Mouse (Mus musculus): ENCODE data around the gene Hspa2. TPM values are rescaled to one million over a fixed set of nuclear protein-coding genes. Genes with fewer than 3 reads are reported as not detected.

Hspa2 gene
- total RNA-seq (2014; fragmentation: Nextera tagmentation) (2.3 and 2.8 TPM in 2 replicates), total RNA-seq (2017) (11.6 and 14.6 TPM in 2 replicates)

DNA sequence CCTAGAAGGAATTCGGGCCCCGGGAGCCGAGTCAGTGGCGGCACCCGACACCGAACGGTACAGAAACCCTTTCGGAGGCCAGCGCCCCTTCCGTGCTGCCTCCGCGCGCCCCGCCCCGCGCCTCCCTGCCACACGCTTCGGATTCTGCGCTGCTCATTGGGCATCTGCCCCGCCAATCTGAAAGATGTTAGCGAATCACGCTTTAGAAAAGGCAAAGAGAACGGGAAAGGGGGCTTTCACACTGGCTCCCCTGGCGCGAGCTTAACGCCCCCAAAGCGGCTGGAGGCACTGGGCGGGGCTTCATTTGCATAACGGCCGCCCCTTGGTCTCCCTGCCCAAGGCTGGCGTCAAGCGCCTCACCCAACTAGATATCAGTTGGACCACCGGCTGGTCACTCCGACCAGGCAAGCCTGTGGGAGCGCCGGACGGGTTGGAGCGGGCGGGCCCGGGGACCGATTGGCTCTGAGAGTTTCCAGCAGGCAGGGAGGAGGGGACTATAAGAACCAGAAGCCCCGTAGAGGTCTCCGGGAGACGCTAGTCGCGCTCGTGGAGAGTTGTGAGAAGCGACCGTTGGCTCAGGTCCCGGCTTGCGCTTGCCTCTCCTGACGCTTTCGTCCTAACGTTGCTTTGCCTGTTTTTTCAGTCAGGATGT lies at the start of gene Hspa2:
Gene Hspa2, plus strand, starts transcription at position 291 of the 652 bp plus-strand sequence.
- peak; percentile 91 for ATAC-seq (replicated peaks; ENCODE audit: low FRiP score, low TSS enrichment, poor library complexity, severe bottlenecking)

DNA sequence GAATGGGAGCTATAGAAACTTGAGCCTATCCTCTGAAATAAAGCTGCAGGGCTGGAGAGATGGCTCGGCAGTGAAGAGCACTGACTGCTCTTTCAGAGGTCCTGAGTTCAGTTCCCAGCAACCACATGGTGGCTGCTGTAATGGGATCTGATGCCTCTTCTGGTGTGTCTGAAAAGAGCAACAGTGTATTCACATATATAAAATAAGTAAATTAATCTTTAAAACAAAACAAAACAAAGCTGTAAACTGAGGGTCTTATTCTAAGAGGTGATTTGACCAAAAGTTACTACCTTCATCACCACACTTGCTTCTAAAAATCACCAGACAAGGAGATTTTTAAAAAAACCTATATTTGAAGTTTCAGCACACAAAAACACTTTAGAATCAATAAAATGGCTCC lies 43.1 kb upstream of the Hspa2 start:
- ATAC-seq (replicated peaks; ENCODE audit: low FRiP score, low TSS enrichment, poor library complexity, severe bottlenecking): no peak

DNA sequence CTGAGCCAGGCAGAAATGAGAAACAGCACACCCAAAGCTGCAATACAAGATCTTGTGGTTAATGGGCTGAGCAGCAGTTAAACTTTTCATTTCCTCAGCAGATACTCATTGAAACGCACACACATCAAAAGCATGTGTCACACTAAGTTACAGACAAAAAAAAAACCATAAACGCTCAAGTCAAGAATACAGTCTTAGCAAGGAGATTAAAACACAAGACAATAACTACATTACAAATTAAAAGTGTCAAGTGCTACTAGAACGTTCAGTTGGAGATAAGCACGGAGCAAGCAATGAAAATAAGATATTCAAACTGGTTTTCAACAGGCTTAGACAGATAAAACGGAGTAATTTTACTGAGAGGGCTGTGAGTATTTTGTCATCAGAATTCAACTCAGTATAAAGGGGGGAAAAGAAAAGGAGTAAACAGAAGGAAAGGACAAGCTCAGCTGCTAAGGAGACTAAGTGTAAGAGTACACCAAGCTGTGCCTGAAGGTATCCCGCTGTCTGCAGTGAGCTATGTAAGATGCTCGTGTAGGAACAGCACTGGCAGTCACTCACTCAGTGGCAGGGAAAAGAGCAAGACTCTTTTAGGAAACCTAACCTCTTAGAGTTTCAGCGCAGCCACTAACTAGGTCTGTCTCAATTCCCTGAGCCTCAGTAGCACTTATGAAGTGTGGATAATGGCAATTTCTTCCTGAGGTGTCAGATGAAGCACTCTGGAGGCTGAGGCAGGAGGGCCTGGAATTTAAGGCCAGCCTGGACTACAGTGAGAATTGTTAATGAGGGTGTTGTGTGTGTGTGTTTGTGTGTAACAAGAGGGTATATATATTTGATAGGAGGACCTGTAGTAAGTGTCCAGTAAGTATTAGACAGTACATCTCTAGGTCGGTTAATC lies 42.3 kb upstream of the Hspa2 start:
- ATAC-seq (replicated peaks; ENCODE audit: low FRiP score, low TSS enrichment, poor library complexity, severe bottlenecking): peak; percentile 77

DNA sequence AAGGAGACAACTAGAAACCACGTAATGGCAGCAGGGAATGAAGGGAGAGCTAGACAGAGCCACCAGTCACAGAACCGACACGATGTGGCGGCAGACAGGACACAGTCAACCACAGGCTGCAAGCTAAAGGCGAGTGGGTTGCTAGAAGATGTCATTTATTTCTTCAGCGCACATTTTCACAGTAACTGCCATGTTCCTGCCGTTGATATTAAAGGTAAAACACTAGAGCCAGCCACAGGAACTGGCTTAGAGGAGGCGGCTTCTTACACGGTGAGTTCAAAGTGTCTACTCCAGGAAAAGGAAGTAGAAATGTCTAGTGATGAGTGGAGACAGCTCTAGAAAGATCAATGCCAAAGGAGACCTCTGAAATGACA lies 41.7 kb upstream of the Hspa2 start:
- ATAC-seq (replicated peaks; ENCODE audit: low FRiP score, low TSS enrichment, poor library complexity, severe bottlenecking): 0 out of 2 replicates have a peak, but pooled peaks have one; percentile 1

DNA sequence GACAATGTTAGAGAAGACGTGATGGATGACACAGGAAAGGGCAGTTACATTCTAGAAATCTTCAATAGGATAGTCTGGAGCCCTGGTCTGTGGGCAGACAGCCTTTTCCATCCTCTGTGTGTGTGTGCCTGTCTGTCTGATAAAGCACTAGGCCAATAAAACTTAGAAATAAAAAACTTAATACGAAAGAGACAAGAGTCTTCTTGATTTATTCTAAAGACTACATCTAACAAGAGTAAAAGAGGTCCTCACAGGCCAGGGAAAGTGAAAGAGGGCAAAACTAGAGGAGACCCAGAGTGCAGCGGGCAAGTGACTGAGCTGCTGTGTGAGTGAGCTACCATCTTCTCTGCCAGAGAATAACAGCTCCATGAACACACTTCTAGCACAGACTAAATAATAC lies 37.7 kb upstream of the Hspa2 start:
- ATAC-seq (replicated peaks; ENCODE audit: low FRiP score, low TSS enrichment, poor library complexity, severe bottlenecking): no peak

DNA sequence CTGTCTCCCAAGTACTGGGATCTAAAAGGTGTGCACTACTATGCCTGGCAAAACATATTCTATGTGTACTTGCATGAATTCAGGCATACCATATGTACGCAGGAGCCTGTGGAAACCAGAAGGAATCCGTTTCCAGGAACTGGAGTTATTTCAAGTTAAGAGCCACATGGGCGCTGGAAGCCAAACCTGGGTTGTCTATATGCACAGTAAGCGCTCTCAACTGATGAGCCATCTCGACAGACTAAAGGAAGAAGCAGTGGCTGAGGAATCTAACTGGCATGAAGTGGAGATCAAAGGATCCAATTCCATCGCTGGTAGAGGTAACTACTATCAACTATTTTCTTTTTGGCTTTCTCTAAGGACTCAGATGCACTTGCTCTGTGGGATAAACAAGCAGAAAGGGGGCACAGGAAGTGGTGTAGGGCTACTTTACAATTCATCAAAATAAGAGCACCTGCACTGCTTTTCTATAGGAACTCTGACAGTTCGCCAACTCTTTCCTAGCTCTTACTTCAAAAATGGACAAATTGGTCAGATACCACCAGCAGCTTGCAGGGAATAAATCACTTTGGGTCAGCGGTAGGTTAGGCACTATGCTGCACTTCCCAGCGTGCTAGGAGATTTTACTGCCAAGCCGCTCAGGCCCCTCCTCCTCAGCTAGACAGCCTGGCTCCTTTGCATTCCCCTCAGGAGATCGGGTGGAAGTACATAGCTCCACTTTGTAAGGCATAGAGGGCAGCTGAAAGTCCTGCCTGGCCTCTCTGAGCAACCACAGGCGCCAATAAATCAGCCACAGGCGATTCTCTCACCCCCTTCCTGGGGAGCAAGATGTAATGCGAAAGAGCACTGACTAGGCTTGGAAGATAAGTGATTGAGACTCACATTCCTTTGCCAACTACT lies 36.6 kb upstream of the Hspa2 start:
- ATAC-seq (replicated peaks; ENCODE audit: low FRiP score, low TSS enrichment, poor library complexity, severe bottlenecking): peak; percentile 3; the same call in 1 of the 2 replicates

DNA sequence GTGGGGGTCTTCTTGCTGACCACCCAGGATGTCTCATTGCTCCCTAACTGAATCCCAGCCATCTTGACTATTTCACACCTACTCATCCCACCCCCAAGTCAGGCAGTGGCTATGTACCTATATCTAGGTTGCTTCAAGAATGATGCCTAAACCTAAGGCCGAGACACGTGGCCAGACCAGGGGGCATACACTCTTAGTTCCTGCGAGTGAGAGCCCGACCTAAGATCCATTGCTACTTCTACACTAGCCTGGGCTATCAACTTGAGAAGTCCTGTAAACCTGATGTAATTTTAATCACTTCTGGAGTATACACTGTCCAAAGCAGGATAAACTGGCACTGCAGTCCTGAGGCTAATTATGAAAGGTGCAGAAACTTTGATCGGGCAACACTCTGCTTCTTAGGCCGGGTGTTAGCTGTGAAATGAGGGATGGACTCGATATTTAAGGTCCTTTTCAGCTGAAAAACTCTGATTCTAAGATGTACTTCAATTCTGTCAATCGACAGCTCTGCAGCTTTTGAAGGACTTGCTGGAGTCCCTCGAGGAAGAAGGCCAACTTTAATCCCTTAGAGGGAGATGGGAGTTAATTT lies 35.7 kb upstream of the Hspa2 start:
- no peak for ATAC-seq (replicated peaks; ENCODE audit: low FRiP score, low TSS enrichment, poor library complexity, severe bottlenecking)

DNA sequence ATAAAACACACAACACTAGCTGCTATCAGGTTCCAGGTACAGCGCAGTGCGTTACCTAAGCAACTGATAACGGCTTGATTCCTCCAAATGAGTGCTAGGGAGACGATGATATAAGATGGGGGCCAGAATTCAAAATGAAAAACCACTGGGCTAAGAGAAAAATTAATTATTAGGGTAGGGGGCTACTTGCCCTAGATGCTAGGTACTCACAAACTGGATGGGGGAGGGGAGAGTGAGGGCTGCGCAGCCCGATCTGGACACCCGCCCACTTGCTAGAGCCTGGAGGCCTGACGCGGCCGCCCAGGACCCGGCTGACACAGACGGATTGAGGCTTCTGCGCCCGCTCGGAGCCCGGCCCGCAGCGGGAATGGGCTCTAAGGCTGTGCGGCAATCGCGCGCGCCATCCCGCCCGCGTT lies 35.2 kb upstream of the Hspa2 start:
- no peak for ATAC-seq (replicated peaks; ENCODE audit: low FRiP score, low TSS enrichment, poor library complexity, severe bottlenecking)

DNA sequence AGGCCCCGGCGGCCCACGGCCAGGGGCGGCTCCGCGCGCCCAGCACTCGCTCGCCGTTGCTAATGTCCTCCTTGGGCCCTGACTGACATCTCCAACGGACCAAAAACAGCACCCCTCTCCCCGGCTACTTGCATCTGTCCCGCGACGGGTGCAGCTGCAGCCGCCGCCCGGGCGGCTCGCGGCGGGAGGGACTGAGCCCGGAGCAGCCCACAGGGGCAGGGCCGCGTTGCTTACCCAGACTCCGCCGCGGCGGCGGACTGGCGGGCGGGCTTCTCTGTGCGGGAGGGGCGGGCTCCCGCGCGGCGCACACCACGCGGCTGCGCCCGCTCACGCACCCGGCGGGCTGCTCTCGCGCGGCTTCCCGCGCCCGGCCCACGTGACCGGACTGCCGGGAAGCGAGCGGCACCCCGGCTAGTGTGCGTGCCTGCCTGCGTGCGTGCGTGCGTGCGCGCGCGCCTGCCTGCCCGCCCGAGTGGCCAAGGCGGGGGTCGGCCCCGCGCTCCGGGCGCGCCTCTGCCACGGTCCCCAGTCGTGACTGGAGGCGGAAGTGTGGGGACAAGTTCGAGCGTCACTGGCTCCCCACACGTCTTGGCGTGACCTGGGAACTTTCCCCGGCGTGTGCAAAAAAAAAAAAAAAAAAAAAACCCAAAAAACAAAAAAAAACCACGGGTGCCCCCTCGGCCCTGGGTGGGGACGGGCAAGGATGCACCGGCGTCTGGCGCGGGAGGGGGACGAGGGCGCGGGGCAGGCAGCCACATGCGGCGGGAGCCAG lies 34.6 kb upstream of the Hspa2 start, which contains the start of gene Zbtb25:
Gene Zbtb25, minus strand, starts transcription at position 397 of the 772 bp plus-strand sequence.
- peak; percentile 22; the same call in 1 of the 2 replicates for ATAC-seq (replicated peaks; ENCODE audit: low FRiP score, low TSS enrichment, poor library complexity, severe bottlenecking)

DNA sequence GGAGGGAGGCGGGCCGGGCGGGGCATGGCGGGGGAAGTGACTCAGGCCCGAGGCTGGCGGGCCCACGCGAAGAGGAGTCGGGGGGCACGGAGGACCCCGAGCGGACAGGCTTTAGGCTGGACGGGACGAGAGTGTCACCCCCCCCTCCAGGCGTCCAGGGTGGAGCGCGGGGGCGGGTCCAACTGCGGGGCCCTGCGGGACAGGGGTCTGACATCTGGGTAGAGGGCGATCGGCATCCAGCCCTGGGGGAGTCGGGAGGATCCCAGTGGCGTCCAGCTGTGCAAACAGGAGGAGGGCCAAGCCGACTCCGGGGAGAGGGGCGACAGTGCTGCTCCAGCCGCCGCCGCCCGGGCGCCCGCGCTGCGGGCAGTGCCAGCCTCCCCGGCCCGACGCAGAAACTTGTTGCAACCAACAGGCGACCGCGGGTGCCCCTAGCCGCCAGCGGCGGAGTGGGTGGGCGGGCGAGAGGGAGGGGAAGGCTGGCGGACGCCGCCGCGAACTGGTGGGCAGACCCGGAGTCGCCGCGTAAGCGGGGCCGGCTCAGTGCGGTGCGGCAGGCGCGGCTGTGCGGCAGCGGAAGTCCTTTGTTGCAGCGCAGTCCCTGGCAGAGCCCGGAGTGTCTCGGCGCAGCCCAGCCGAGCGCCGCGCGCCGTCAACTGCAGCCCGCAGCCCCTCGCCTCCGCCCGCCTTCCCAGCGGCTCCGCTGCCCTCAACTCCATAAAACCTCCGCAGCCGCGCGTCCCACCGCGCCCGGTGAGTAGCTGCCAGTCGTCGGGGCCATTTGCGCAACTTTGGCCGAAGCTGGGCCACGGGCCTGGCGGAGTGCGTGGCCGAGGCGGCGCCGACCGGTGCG lies 33.8 kb upstream of the Hspa2 start, which contains the start of gene Zbtb1:
Gene Zbtb1, plus strand, starts transcription at position 289 of the 853 bp plus-strand sequence.
- ATAC-seq (replicated peaks; ENCODE audit: low FRiP score, low TSS enrichment, poor library complexity, severe bottlenecking): peak; percentile 22

DNA sequence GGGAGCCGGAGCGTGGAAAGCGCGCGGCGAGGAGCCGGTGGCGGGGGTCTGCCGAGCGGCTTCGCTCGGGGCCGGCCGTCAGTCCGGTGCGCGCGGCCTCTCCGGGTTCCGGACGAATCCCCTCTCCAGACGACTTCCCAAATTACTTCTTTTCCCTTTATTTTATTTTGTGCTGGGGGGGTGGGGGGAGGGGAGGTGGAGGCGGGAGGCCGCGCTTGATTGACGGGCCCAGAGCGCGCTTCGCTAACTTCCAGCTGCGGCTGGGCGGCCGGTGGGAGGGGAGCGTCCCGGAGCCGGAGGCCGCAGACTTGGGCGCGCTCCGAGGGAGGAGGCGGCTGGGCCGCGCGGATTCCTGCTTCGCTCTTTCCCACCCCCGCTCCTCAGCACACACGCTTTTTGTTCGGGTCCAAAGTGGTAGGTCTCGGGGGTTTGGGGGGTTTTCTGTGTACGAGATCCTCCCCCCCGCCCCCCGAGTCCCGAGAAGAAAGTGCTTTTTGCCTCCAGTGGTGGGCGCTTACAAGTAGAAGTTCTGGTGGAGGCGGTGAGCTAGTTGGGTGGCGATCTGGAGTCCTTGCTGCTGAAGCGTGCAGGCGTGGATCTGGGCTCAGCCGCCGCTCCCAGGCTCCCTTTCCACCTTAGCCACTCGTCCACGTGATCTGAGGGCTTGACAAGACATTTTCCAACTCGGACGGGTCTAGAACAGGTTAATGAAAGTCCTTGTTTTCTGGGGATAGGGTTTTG lies 33.0 kb upstream of the Hspa2 start:
- 0 out of 2 replicates have a peak, but pooled peaks have one; percentile 18 for ATAC-seq (replicated peaks; ENCODE audit: low FRiP score, low TSS enrichment, poor library complexity, severe bottlenecking)

DNA sequence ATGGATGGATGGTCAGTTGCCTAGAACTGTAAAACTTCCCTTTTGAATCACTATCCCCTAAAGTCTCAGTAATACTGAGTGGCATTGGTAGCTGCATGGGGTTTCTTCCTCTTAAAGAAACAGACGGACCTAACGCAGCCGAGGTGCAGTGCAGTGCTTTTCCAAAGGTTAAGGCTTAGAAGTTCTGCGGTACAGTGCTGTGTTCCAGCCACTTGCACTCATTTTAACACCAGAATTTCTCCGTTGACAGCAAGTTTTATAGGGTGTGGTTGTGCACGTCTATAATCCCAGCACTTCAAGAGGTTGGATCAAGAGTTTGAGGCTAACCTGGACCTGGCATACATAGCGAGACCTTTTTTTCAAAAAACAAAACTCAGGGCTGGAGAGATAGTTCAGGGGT lies 31.9 kb upstream of the Hspa2 start:
- ATAC-seq (replicated peaks; ENCODE audit: low FRiP score, low TSS enrichment, poor library complexity, severe bottlenecking): no peak

DNA sequence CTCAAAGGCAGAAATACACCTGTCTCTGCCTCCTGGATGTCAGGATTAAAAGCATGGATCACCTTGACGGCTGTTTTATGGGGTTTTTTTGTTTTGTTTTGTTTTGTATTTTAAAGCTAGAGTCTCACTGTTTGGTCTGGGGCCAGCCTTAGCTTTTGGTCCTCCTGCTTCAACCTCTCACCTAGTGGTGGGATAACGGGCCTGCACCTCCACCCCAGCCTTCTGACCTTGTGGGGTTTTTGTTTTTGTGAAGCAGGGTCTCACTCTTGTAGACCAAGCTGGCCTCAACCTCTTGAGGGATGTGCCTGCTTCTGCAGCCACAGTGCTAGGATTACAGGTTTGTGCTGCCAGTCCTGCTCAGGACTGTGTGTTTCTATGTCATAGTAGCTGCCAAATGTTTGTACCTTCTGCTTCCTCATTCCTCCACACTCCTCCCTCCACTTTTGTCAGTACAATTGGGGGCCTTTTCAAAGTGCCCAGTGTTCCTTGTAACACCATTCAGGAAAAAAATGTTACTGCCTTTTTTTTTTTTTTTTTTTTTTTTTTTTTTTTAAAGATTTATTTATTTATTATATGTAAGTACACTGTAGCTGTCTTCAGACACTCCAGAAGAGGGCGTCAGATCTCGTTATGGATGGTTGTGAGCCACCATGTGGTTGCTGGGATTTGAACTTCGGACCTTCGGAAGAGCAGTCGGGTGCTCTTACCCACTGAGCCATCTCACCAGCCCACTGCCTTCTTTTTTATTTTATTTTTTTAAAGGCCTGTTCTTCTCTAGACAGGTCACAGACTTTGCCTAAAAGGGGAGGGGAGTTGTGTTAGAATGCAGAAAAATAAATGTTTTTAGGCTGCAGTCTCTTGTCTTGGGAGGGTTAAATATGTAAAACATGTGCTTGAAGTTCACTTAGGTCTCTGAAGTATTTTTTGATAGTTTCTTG lies 30.8 kb upstream of the Hspa2 start:
- peak; percentile 31; the same call in 1 of the 2 replicates for ATAC-seq (replicated peaks; ENCODE audit: low FRiP score, low TSS enrichment, poor library complexity, severe bottlenecking)

DNA sequence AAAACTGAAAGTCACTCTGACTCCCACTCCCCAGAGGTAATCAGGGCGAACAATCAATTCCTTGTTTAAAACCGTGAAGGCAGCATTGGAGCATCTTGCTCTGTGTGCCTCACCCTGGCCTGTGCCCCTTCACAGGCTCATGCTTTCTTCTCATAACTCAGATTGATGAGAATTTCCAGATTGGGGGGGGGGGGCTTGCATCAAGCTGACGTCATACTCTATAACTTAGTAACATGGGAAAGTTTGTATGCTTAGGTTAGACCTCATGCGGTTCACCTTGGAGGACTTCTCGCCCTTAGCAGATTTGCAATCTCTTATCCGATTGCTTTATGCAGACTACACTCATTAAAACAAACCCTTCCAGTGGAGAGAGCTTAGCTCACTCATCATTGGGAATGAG lies 30.0 kb upstream of the Hspa2 start:
- no peak for ATAC-seq (replicated peaks; ENCODE audit: low FRiP score, low TSS enrichment, poor library complexity, severe bottlenecking)

DNA sequence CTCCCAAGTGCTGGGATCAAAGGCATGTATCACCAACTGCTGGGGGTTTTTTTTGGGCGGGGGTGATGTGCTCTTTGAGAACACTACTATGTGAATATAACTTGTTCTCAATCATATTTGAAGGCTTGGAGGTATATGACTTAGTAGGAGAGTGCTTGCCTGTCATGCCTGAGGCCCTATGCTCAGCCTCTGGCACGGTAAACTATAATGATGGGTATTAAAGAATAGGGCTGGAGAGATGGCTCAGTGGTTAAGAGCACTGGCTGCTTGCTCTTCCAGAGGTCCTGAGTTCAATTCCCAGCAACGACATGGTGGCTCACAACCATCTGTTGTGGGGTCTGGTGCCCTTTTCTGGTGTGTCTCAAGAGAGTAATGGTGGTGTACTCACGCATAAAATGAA lies 29.1 kb upstream of the Hspa2 start:
- no peak for ATAC-seq (replicated peaks; ENCODE audit: low FRiP score, low TSS enrichment, poor library complexity, severe bottlenecking)

DNA sequence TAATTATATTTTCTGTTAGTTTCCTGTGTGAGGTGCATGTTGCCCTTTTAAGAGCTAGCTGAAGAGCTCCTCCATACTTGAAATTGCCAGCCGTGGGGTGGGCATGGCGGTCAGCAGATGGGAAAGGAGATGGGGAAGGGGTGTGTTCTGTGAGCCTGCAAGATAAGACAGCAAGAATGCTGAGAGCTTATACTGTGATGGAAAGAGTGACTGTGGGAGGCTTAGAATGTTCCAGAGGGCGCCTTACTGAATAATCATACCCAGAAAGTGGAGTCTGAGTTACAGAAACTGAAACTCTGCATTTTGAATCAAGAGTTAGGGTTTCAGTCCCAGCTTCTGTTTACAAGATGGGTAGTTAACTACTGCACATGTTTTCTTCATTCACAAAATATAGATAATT lies 28.5 kb upstream of the Hspa2 start:
- ATAC-seq (replicated peaks; ENCODE audit: low FRiP score, low TSS enrichment, poor library complexity, severe bottlenecking): peak; percentile 62
